Mouse (Mus musculus) CD8-positive naive resting alpha-beta T cell, adult 2 months (primary cell): ENCODE data around the gene Rab28.

Source experiments
- DNase-seq, 2 experiments: peaks; one replicate each; pipeline ENCODE4 v3.0.0; 2022; ENCODE audit warnings: low read depth in 2 of 2, low spot score in 2 of 2

Rab28 gene

DNA sequence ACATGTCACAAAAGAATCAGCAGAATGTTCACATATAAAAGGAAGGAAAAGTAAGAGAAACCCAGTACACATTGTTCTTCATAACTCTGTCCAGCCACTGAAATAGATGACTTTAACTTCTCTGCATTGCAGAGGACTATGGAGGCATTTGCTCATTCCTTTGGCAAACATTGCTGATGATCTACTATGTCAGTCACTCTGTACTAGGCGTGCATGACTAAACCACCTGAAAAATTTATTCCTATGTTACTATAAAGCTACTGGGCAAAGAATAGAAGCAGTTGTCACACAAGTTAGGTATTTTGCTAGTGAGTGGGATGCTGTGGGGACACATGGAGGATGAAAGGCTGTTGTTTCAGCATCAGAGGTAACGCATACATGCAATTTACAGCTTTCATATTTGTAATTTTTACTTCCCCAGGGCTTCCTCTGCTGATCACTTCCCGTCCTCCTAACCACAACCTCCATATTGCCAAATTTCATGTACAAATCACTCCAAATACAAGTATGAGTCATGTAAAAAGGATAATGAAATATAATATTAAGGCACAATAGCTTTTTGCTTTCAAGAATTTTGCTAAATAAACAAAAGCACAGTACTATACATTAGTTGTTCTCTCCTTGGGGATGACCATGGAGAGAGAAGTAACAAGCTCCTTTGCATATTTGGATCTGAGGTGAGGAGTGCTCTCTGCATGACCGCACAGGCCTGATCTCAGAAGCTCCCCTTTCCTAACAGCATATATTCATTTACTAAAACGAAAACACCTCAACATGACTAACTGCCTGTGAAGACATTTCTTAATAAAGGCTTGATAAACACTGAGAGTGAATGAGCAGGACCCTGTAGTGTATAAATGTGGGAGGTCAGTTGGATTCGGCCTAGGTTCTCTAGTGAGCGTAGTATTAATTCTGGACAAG, 80.5 kb downstream of the Rab28 start:
- no peak for DNase-seq

DNA sequence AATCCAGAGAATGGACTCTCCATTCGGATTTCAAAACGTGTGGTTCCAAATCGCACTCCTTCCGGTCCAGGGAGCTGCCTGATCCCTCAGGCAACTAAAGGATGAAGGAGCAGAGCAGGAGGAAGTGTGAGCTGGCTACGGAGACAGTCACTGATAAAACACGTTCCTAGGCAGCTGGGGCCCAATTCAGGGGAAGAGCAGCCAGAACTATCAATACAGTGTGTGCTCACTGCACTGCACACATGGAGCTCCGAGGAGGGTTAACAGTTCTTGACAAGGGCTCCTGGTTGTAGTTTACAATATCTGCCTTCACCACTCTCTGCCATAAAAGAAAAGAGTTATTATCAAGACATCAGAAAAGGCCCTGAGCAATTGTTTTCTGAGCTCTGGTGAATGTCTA, 82.4 kb downstream of the Rab28 start:
- DNase-seq, result no peak

DNA sequence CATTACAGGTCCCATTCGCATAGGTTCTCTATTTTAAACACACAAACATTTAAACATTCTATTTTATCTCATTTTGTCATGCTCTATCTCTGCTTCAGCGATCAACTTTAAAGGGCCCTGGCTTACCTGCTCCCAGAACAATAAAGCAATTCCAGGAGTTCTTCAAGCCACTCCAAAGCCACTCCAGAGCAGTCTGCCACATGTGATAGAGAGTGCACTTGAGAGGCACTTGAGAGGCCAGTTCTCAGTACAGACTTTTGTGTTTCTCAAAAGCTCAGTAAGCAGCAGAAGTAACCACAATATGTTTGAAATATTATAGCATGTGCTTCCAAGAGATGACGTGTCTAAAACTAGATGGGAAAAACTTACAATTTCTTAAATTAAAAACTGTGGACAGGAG, 86.2 kb downstream of the Rab28 start:
- no peak for DNase-seq

DNA sequence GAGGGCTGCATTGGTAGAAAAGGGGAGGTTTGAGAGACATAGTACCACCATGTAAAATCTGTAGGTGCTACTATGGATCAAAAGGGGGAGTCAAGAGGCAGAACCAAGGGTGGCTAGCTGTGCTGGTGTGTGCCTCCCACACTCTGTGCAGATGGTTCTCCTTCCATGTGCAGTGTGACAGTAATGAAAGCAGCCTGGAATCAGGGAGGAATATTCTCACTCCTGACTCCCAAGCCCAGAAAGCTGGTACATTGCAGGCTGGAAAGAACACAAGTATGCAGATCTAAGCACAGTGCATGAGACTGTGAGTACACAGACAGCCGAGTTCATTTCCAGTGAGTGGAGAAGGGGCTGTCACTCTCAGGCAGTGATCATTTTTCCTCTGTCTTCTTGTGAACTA, 89.0 kb downstream of the Rab28 start:
- DNase-seq, result no peak

DNA sequence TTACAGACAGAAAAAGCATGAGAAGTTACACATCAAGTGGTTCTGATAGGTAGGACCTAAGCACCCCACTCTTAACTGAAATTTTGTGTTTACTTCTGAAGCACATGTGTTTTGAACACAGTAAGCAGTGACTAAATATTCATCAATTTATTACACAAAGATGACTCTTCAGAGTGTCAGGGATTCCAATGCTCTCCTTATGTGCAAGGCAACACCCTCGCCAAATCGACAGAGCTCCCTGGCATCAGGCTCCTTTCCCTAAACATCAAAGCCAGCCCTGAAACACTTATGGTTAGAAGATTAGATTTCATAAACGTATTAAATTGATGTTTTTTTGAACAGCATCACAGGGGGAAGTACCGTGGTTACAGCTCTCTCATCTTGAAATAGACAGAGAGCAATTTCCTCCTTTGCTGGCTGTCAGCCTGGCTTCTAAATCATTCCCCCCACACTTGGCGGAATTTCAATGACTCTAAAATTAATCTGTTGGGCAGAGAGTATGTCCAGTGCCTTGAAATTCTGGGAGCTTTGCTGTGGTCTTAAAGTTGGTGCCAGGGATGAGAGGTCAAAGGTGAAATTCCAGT, 97.4 kb downstream of the Rab28 start:
- DNase-seq, result no peak

DNA sequence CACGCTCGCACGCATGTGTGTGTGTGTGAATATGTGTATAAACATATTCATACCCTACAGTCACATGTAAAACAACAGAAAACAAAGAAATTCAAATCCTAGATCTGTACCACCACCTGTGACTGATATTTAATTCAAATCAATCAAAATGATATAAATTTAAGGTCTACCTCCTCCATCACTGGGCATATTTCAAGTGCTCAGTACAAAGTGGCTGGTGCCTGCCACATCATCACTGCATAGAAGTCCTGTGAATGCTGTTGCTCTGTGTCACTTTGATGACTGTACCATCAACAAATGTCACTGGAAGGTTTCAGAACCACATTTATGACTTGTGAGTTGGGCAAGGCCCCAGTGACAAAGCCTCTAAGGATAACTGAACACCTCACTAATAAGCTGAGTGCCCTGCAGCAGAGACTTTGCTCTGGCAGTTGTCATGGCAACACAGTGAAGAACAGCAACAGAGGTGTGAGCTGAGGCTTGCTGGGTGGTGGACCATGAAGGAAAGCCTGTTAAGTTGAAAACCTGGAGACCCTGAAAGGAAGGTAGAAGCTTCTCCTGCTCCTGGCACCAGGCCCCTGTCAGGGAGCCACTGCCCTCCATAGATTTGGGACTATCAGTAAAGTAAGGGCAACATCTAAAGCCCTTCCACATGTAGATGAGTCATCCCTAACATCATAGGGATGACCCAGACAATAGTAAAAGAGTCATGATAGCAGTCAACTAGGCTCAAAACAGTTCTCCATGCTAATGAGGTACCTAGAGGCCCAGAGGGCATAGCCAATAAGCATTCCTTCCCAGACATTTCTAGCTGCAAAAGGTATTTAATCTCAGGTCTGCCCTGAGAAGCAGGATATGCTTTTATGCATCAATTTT, 111.5 kb downstream of the Rab28 start:
- DNase-seq, result no peak

DNA sequence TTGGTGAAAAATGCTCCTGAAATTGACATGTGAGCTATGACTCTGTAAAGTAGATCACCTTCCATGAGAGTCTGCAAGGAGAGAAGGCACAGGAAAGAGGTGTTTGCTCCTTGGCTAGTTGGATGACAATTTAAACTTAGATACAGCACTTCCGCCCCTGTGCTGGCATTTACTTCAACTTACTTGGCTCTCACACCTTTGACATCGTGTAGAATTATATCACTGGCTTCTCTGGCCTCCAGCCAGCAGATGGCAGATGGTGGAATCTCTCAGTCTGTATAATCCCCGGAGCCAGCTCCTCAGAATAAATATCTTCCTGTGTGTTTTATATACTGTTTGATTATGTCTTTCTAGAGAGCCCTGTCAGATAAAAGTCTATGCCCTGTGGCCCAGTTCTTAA, 112.8 kb downstream of the Rab28 start:
- DNase-seq, result no peak

DNA sequence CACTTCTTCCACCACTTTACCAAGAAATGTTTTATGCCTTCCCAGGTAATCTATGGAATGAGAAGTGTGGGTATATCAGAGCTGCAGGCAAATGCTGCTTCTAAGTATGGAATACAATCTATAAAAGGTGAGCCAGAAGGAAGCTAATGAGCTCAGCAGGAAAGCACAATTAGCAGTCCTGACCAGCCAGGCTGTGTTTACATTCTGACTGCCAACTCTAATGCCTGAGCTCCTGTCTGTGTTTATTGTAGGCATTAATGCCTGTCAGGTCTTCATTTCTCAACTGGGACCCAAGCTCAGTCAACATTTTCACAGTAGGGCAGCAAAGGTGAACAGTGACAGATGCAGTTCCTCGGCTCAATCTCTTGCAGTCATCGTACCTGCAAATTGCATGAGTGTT, 129.9 kb downstream of the Rab28 start:
- DNase-seq, result no peak
